Mouse (Mus musculus): ENCODE results near the gene Rbmx. TPM values are rescaled to one million over a fixed set of nuclear protein-coding genes. Genes with fewer than 3 reads are reported as not detected.
A peak's percentile ranks its signal among the peaks of the same experiment; 100 is the strongest.

Gene Rbmx
- polyA plus RNA-seq, 1 experiment from 2014 or later, result 138 TPM

DNA sequence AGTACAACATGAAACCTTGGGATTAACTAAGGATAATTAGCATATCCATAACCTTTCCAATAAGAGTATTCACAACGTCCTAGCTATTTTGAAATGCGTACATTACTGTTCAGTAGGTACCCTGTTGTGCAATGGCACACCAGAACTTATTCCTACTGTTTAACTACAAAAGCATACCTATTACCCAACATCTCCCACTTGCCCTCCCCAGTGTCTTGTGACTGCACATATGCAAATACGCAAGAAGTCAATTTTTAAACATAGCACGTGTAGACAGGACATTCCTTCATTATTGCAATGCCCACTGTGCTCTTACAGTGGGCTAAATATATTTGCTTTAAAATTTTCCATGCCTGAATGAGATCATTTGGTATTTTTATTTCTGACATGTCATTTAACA lies 19.9 kb downstream of the Rbmx start:
- ATAC-seq (ENCODE audit: borderline replicate concordance, extremely low read depth, low FRiP score, low TSS enrichment), result no peak
- no peak overlapping the region for H3K27ac ChIP-seq
- no peaks in the 10 kb centered on the region for H3K27me3 ChIP-seq
- H3K9ac ChIP-seq, result no peak overlapping the region
- no peaks in the 10 kb centered on the region for H3K9me3 ChIP-seq
- 72% methylated on average over 4 of the region's 4 CpGs for WGBS
- H3K36me3 ChIP-seq, result 0 out of 2 replicates have a peak, but pooled peaks cover 10% of the 10 kb centered on the region
- no peaks in the 10 kb centered on the region for H3K4me1 ChIP-seq
- H3K4me2 ChIP-seq, result no peak overlapping the region
- no peak overlapping the region for H3K4me3 ChIP-seq

DNA sequence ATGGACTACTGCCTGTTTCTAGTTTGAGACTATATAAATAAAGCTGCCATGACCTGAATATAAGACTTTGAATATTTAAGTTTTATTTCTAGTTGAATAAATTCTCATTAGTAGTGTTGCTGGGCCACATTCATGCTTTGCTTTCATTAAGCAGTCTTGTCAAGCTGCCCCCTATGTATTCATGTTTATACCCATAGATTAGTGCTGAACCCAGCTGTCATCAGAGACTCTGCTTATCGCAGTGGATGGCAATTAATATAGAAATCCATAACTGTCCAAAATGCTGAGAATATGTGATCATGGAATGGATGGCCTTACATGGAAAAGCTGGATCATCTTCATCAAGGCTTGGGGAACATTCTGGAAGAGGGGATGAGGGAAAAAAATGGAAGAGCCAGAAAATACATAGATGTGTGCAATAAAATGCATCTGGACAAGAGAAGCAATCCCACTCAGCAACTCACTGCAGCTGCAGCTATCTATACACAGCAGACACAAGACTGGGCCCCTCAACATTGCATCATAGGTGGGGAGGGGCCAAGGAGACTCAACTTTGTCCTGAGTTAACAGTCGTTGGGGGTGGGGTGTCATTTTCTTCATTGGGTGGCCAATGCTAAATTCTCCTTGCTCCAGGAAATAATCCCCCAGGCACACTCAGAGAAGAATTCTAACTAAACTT lies 27.8 kb downstream of the Rbmx start:
- Histone ChIP-seq H3K9me3 (no peaks in the 10 kb centered on the region), H3K27ac (no peak overlapping the region), H3K4me3 (no peak overlapping the region), H3K4me2 (no peak overlapping the region), H3K9ac (no peak overlapping the region), H3K27me3 (no peaks in the 10 kb centered on the region), H3K36me3 (no peaks in the 10 kb centered on the region), H3K4me1 (no peaks in the 10 kb centered on the region)
- no peak for ATAC-seq (ENCODE audit: borderline replicate concordance, extremely low read depth, low FRiP score, low TSS enrichment)
- WGBS, result 57% methylated on average over 2 of the region's 2 CpGs

DNA sequence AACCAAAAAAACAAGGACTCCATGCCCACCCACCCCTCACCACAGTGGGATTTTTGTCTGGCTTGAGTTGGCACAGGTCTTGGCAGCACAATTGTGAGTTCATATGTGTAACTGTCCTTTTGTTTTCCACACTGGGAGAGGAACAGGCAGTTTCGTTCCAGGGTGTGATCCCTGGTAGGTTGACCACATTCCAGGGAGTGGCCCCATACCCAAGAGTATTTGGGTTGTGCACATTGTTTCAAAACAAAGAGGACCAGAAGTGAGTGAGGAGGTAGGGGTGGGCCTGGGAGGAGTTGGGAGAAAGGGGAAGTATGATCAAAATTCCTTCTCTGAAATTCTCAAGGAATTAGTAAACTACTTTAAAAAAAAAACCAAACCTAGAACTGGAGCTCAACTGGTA lies 33.5 kb downstream of the Rbmx start:
- no peaks in the 10 kb centered on the region for H3K36me3 ChIP-seq
- H3K27ac ChIP-seq, result no peak overlapping the region
- 75% methylated on average over 1 of the region's 1 CpGs for WGBS
- H3K4me2 ChIP-seq, result no peak overlapping the region
- H3K4me3 ChIP-seq, result no peak overlapping the region
- H3K4me1 ChIP-seq, result no peaks in the 10 kb centered on the region
- no peaks in the 10 kb centered on the region for H3K27me3 ChIP-seq
- ATAC-seq (ENCODE audit: borderline replicate concordance, extremely low read depth, low FRiP score, low TSS enrichment), result no peak
- H3K9me3 ChIP-seq, result no peaks in the 10 kb centered on the region
- H3K9ac ChIP-seq, result no peak overlapping the region

DNA sequence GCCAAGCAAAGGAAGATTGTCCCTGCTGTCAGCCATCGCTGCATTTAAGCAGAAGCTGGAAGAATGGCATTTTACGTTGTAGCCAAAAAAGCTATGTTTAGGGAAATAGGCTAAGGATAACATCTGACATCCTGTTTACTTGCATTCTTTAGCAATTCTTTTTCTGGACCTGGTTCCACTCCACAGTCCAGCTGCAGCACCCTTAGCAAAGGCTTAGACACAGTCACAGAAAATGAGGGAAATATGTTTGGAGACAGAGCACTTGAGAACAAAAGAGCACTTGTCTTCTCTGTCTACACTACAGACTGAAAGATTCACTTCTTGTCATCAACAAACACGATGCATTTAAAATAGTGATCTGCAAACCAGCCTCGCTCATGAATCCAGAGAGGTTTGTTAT lies 53.6 kb downstream of the Rbmx start:
- no peaks in the 10 kb centered on the region for H3K27me3 ChIP-seq
- no peak overlapping the region for H3K4me3 ChIP-seq
- H3K36me3 ChIP-seq, result no peaks in the 10 kb centered on the region
- no peaks in the 10 kb centered on the region for H3K9me3 ChIP-seq
- WGBS, result 51% methylated on average over 4 of the region's 4 CpGs
- no peak overlapping the region for H3K9ac ChIP-seq
- ATAC-seq (ENCODE audit: borderline replicate concordance, extremely low read depth, low FRiP score, low TSS enrichment), result no peak
- no peaks in the 10 kb centered on the region for H3K4me1 ChIP-seq
- peak overlapping the region; percentile 47; the same call in 1 of the 2 replicates for H3K27ac ChIP-seq
- peak overlapping the region; percentile 5; the same call in 1 of the 2 replicates for H3K4me2 ChIP-seq

DNA sequence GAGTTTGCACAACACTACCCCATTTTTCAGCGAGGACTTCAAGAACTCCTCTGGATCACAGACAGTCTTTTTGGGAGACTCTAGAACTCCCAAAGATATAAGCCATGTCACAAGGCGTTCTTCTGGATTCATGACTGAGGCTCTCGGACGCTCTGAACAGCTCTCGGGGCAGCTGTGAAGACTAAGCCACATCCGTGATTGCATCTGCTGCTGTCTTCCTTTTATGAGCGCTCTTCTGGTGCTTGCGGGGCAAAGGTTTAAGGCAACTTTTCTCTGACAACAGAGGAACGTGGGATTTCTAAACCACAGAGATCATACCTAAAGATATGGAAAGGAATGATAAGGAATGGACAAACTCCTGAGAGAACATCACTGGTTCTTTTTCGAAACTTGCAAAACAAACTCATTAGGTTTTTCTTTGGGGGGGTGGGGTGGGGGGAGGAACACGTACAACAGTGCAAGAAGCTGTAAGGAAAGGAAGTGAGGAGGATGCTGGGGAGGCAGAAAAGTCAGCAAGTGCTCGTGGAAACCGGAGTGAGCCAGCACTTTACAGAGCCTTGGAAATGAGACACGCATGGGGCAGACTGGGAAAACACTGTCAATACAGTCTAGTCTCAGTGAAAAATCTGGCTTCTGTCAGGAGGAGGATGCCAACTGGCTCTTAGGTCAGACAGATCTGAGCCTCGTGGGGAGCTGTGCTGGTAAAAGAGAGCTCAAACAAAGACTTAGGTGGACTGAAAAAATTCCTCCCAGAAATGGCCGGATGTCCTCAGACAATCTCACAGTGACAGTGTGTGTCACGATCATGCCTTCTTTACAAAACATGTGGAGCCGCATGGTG lies 54.2 kb downstream of the Rbmx start, which contains the start of gene Arhgef6:
TSS of gene Arhgef6 (minus strand) at position 359 of the 841 bp plus-strand sequence.
- H3K36me3 ChIP-seq, result no peaks in the 10 kb centered on the region
- H3K9me3 ChIP-seq, result no peaks in the 10 kb centered on the region
- peak within 1 kb of the TSS; percentile 5; the same call in 1 of the 2 replicates for H3K4me2 ChIP-seq
- no peak within 1 kb of the TSS for H3K9ac ChIP-seq
- no peaks in the 10 kb centered on the region for H3K27me3 ChIP-seq
- H3K4me1 ChIP-seq, result no peaks in the 10 kb centered on the region
- H3K4me3 ChIP-seq, result no peak within 1 kb of the TSS
- peak within 1 kb of the TSS; percentile 47; the same call in 1 of the 2 replicates for H3K27ac ChIP-seq
- WGBS, result 39% methylated on average over 18 of the region's 18 CpGs
- no peak for ATAC-seq (ENCODE audit: borderline replicate concordance, extremely low read depth, low FRiP score, low TSS enrichment)

DNA sequence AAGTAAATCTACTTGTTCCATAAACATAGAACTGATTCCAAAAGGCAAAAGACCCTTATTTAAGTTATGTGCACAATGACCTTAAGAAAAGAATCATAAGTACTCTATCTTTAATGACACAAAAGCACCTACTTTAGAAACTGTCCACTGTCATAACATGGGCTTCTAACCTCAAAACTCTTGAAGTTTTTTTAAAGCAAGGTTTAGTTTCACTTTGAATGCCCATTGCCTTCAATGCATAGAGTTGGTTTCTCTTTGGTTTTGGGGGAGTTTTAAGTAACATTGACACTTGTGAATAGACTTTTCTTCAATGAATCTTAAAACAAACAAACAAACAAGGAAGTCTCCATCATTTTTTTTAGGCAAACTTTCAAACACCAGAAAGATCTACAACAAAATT lies 55.3 kb downstream of the Rbmx start:
- Histone ChIP-seq H3K27me3 (no peaks in the 10 kb centered on the region), H3K9me3 (no peaks in the 10 kb centered on the region), H3K36me3 (no peaks in the 10 kb centered on the region), H3K9ac (no peak overlapping the region), H3K4me1 (no peaks in the 10 kb centered on the region), H3K4me2 (no peak overlapping the region), H3K4me3 (no peak overlapping the region), H3K27ac (no peak overlapping the region)
- no peak for ATAC-seq (ENCODE audit: borderline replicate concordance, extremely low read depth, low FRiP score, low TSS enrichment)

DNA sequence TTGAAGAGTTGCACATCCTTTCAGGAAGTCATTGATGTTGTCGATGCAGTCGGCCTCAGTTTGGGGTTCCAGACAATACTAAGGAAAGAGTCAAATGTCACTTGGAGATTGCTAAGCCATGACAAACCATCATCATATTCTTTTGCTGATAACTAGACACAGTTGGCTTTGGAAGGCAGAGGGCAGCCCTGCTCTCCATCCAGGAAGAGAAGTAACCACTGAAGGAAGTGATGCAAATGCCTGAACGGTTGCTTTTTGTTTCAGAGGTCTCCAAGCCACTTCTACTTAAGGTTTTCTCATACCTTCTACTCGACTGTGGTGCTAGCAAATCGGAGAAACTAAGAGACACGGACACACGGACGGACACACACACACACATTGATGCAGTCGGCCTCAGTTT lies 55.9 kb downstream of the Rbmx start:
- H3K9ac ChIP-seq, result no peak overlapping the region
- no peak for ATAC-seq (ENCODE audit: borderline replicate concordance, extremely low read depth, low FRiP score, low TSS enrichment)
- no peaks in the 10 kb centered on the region for H3K27me3 ChIP-seq
- H3K27ac ChIP-seq, result no peak overlapping the region
- no peaks in the 10 kb centered on the region for H3K36me3 ChIP-seq
- no peaks in the 10 kb centered on the region for H3K4me1 ChIP-seq
- H3K4me3 ChIP-seq, result no peak overlapping the region
- 71% methylated on average over 9 of the region's 9 CpGs for WGBS
- H3K9me3 ChIP-seq, result no peaks in the 10 kb centered on the region
- H3K4me2 ChIP-seq, result no peak overlapping the region

DNA sequence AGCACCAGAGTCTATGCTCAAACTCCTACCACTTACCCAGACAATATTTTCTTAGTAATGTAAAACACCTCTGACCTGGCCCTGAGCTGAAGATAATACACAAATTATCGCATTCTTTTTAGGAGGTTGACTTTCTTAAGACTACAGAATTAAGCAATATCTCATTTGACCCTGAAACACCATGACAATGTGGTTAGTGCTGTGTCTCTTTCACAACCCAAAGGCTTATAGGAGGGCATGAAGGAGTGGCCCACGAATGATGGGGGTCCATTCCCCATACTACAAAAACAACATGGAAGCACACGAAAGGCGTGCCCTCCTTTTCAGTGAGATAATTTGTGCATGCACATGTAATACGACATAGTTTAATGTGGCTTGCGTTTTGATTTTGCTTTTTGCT lies 57.5 kb downstream of the Rbmx start:
- Histone ChIP-seq H3K9me3 (no peaks in the 10 kb centered on the region), H3K27ac (no peak overlapping the region), H3K4me2 (no peak overlapping the region), H3K9ac (no peak overlapping the region), H3K4me1 (no peaks in the 10 kb centered on the region), H3K4me3 (no peak overlapping the region), H3K27me3 (no peaks in the 10 kb centered on the region), H3K36me3 (no peaks in the 10 kb centered on the region)
- WGBS, result 87% methylated on average over 6 of the region's 6 CpGs
- no peak for ATAC-seq (ENCODE audit: borderline replicate concordance, extremely low read depth, low FRiP score, low TSS enrichment)

Other genes with a start within 250 kb of the Rbmx start
- not detected in 2 replicates for gene Cd40lg, start 180.9 kb downstream of the Rbmx start, polyA plus RNA-seq (2015; fragmentation: Nextera tagmentation; extraction: Ambion mirVana)
- 15.8 and 20.6 TPM in 2 replicates for gene Arhgef6, start 54.3 kb downstream of the Rbmx start, polyA plus RNA-seq (2015; fragmentation: Nextera tagmentation; extraction: Ambion mirVana)
- gene Gm364, start 16.1 kb upstream of the Rbmx start, polyA plus RNA-seq (2015; fragmentation: Nextera tagmentation; extraction: Ambion mirVana), result not detected in 2 replicates
- gene Gpr101, start 110.7 kb upstream of the Rbmx start, polyA plus RNA-seq (2015; fragmentation: Nextera tagmentation; extraction: Ambion mirVana), result not detected in 2 replicates